Mouse (Mus musculus): ENCODE measurements at regions not wholly inside any gene's neighbourhood (a gene's known extent, or its start where the extent isn't known, plus 50 kb on each side); places are given as distances from the start of the nearest gene placed in this dataset.

- Histone ChIP-seq H3K27ac (ENCODE audit: insufficient read depth, low read length) (no peak overlapping the region), H3K4me3 (ENCODE audit: insufficient read depth, low read length) (no peak overlapping the region), H3K4me1 (ENCODE audit: control insufficient read depth, insufficient read depth, low read length) (peaks cover 5% of the 10 kb centered on the region; the same call in 1 of the 2 replicates)
- no peak for TF ChIP-seq CTCF (IDR thresholded peaks at IDR 0.05; ENCODE audit: extremely low read depth, insufficient read depth, low read length)
- TF ChIP-seq POLR2A (IDR thresholded peaks at IDR 0.05; ENCODE audit: extremely low read depth, insufficient read depth, low read length): no peak
These were observed 167.1 kb downstream of the Htr7 start for GRCm38 (mm10) chr19:35890191-35890590.

GRCm38 (mm10) chr19:35886270-35886669 lies 171.0 kb downstream of the Htr7 start:
- Histone ChIP-seq H3K4me3 (ENCODE audit: insufficient read depth, low read length) (no peak overlapping the region), H3K27ac (ENCODE audit: insufficient read depth, low read length) (peak overlapping the region; percentile 59; the same call in 1 of the 2 replicates), H3K4me1 (ENCODE audit: control insufficient read depth, insufficient read depth, low read length) (peaks cover 5% of the 10 kb centered on the region; the same call in 1 of the 2 replicates)
- TF ChIP-seq POLR2A (IDR thresholded peaks at IDR 0.05; ENCODE audit: extremely low read depth, insufficient read depth, low read length): no peak
- TF ChIP-seq CTCF (IDR thresholded peaks at IDR 0.05; ENCODE audit: extremely low read depth, insufficient read depth, low read length): no peak

DNA sequence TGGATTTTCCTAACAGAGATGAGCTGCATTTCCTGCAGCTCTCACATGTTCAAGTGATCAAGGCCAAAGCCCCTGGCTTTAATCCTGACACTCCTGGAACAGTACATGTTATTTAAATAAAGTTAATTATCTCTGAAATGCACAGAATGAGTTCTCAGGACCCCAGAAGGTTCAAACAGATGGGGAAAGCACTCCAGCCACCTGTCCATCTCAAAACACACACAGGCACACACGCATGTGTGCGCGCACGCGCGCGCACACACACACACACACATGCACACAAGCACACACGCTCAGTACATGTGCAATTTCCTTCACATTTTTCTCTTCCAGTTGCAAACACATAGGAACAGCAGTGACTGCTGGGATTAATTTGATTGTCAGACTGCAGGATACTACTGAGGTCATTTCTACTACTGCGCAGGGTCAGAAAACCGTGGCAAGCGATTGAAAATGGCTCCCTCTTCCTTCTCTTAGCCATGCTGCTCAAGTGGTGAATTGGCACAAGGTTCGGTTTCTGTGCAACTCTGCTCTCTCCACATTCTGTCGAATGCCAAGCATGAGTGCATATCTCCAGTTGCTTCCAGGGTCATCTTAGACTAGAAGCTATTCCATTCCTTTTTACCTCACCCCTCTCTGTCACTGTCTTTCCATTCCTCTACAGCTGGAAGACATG lies 175.4 kb downstream of the Htr7 start:
- Histone ChIP-seq H3K27ac (ENCODE audit: insufficient read depth, low read length) (no peak overlapping the region), H3K4me3 (ENCODE audit: insufficient read depth, low read length) (no peak overlapping the region), H3K4me1 (ENCODE audit: control insufficient read depth, insufficient read depth, low read length) (peaks cover 5% of the 10 kb centered on the region; the same call in 1 of the 2 replicates)

DNA sequence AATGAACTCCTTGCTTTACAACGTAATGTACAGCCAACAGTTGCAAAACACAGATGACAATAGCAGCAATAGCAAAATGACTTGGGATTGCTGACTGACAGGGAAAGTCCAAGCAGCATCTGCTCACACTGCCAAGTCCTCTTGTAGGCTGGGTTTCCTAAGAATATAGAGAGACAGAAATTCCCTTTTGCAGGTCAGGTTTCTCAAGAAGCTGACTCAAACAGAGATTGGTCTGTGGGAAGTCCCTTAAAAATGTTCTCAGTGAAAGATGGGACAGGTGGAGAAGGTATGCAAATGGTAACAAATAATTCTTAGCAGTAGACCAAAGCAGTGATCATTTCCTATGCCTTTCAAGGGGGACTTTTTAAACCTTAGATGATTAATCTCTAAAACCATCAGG lies 181.8 kb downstream of the Htr7 start:
- TF ChIP-seq CTCF (IDR thresholded peaks at IDR 0.05; ENCODE audit: extremely low read depth, insufficient read depth, low read length) (no peak), POLR2A (IDR thresholded peaks at IDR 0.05; ENCODE audit: extremely low read depth, insufficient read depth, low read length) (no peak)

More for the DNA sequence above, 175.4 kb downstream of the Htr7 start:
- TF ChIP-seq POLR2A (IDR thresholded peaks at IDR 0.05; ENCODE audit: extremely low read depth, insufficient read depth, low read length): no peak
- no peak for TF ChIP-seq CTCF (IDR thresholded peaks at IDR 0.05; ENCODE audit: extremely low read depth, insufficient read depth, low read length)

GRCm38 (mm10) chr19:35870720-35871119 lies 186.6 kb downstream of the Htr7 start:
- no peak overlapping the region for H3K27ac ChIP-seq (ENCODE audit: insufficient read depth, low read length)
- no peak overlapping the region for H3K4me3 ChIP-seq (ENCODE audit: insufficient read depth, low read length)
- no peaks in the 10 kb centered on the region for H3K4me1 ChIP-seq (ENCODE audit: control insufficient read depth, insufficient read depth, low read length)
- no peak for TF ChIP-seq POLR2A (IDR thresholded peaks at IDR 0.05; ENCODE audit: extremely low read depth, insufficient read depth, low read length)

More for the DNA sequence above, 181.8 kb downstream of the Htr7 start:
- Histone ChIP-seq H3K27ac (ENCODE audit: insufficient read depth, low read length) (no peak overlapping the region), H3K4me3 (ENCODE audit: insufficient read depth, low read length) (no peak overlapping the region), H3K4me1 (ENCODE audit: control insufficient read depth, insufficient read depth, low read length) (no peaks in the 10 kb centered on the region)

DNA sequence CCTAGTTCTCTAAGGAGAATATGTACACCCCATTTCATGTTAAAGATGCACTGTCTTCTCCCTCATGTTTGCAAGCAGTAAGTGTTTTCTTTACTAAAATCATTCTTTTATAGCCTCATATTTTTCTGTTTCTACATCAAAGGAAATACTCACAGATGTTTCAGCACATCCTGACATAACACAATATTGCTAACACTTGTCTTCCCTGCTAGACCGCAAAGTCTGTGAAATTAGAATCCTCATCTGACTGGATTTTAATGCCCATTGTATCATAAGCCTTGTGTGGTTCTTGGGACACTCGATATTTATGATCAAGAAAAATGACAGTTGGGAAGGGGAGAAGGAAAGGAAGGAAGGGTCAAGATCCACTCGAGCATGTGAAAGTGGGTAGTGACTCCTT lies 188.8 kb downstream of the Htr7 start:
- Histone ChIP-seq H3K4me3 (ENCODE audit: insufficient read depth, low read length) (no peak overlapping the region), H3K4me1 (ENCODE audit: control insufficient read depth, insufficient read depth, low read length) (no peaks in the 10 kb centered on the region), H3K27ac (ENCODE audit: insufficient read depth, low read length) (no peak overlapping the region)
- TF ChIP-seq POLR2A (IDR thresholded peaks at IDR 0.05; ENCODE audit: extremely low read depth, insufficient read depth, low read length) (no peak), CTCF (IDR thresholded peaks at IDR 0.05; ENCODE audit: extremely low read depth, insufficient read depth, low read length) (no peak)

- H3K4me3 ChIP-seq (ENCODE audit: insufficient read depth, low read length): no peak overlapping the region
- H3K4me1 ChIP-seq (ENCODE audit: control insufficient read depth, insufficient read depth, low read length): no peaks in the 10 kb centered on the region
- H3K27ac ChIP-seq (ENCODE audit: insufficient read depth, low read length): no peak overlapping the region
- TF ChIP-seq CTCF (IDR thresholded peaks at IDR 0.05; ENCODE audit: extremely low read depth, insufficient read depth, low read length) (no peak), POLR2A (IDR thresholded peaks at IDR 0.05; ENCODE audit: extremely low read depth, insufficient read depth, low read length) (no peak)
These were observed 194.3 kb downstream of the Htr7 start for GRCm38 (mm10) chr19:35863049-35863448.

GRCm38 (mm10) chr19:35861421-35861820 lies 195.9 kb downstream of the Htr7 start:
- no peak for TF ChIP-seq CTCF (IDR thresholded peaks at IDR 0.05; ENCODE audit: extremely low read depth, insufficient read depth, low read length)
- no peak for TF ChIP-seq POLR2A (IDR thresholded peaks at IDR 0.05; ENCODE audit: extremely low read depth, insufficient read depth, low read length)
- Histone ChIP-seq H3K4me1 (ENCODE audit: control insufficient read depth, insufficient read depth, low read length) (no peaks in the 10 kb centered on the region), H3K27ac (ENCODE audit: insufficient read depth, low read length) (no peak overlapping the region), H3K4me3 (ENCODE audit: insufficient read depth, low read length) (no peak overlapping the region)

GRCm38 (mm10) chr19:35832992-35833391 lies 224.3 kb downstream of the Htr7 start:
- H3K27ac ChIP-seq (ENCODE audit: insufficient read depth, low read length): no peak overlapping the region
- TF ChIP-seq CTCF (IDR thresholded peaks at IDR 0.05; ENCODE audit: extremely low read depth, insufficient read depth, low read length) (no peak), POLR2A (IDR thresholded peaks at IDR 0.05; ENCODE audit: extremely low read depth, insufficient read depth, low read length) (no peak)
- H3K4me3 ChIP-seq (ENCODE audit: insufficient read depth, low read length): no peak overlapping the region
- no peaks in the 10 kb centered on the region for H3K4me1 ChIP-seq (ENCODE audit: control insufficient read depth, insufficient read depth, low read length)

- no peak overlapping the region for H3K27ac ChIP-seq (ENCODE audit: insufficient read depth, low read length)
- no peak overlapping the region for H3K4me3 ChIP-seq (ENCODE audit: insufficient read depth, low read length)
- TF ChIP-seq POLR2A (IDR thresholded peaks at IDR 0.05; ENCODE audit: extremely low read depth, insufficient read depth, low read length) (no peak), CTCF (IDR thresholded peaks at IDR 0.05; ENCODE audit: extremely low read depth, insufficient read depth, low read length) (no peak)
- H3K4me1 ChIP-seq (ENCODE audit: control insufficient read depth, insufficient read depth, low read length): no peaks in the 10 kb centered on the region
These were observed 231.2 kb downstream of the Htr7 start for GRCm38 (mm10) chr19:35826074-35826473.

Data from cortical plate, adult 2 months (tissue).